Mouse (Mus musculus) left cerebral cortex, postnatal 14 days (tissue): ENCODE measurements around the gene Prr15l. TPM values are rescaled to one million over a fixed set of nuclear protein-coding genes. Genes with fewer than 3 reads are reported as not detected.

ENCODE experiments used
- DNase-seq, 2 experiments: peaks; one replicate each; pipeline ENCODE4 v3.0.0; 2021 to 2022; ENCODE audit warnings: low spot score in 2 of 2, mixed read lengths in 1 of 2
- intact Hi-C: fragments of 180-260 bp; cut with DNase I; formaldehyde crosslinking; loops from one replicate; pipeline ENCODE4 v1.15.1; 2025
- total RNA-seq, 2 experiments: library from RNA; stranded (reverse); gene quantifications; 2 replicates each; pipeline ENCODE4 v1.2.3; 2021

The Prr15l gene
- total RNA-seq, 2 experiments from 2014 or later, result not detected

- intact Hi-C loops, result no loop called here
Observed at GRCm38 (mm10) chr11:96970341-96970740, 42.4 kb downstream of the Prr15l start.

DNA sequence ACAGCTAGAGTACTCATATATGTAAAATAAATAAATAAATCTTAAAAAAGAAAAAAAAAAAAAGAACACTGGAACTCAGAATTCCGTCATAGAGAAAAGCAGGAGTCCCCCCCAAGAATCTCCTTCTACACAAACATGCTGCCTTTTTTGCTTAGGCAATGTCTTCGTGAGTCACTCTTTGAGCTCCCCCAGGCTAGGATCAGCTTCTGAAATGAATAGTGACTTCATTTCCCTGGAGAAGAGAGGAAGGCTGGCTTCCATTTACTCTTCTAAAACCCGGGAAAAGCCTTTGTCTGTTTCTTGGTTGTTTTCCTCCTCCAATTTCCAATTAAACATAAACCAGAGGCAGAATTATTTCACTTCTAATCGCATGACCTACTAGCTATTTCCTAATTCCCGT lies 45.0 kb downstream of the Prr15l start:
- intact Hi-C loops, result no loop called here
- no peak for DNase-seq

More at GRCm38 (mm10) chr11:96970341-96970740, 42.4 kb downstream of the Prr15l start:
- no peak for DNase-seq

DNA sequence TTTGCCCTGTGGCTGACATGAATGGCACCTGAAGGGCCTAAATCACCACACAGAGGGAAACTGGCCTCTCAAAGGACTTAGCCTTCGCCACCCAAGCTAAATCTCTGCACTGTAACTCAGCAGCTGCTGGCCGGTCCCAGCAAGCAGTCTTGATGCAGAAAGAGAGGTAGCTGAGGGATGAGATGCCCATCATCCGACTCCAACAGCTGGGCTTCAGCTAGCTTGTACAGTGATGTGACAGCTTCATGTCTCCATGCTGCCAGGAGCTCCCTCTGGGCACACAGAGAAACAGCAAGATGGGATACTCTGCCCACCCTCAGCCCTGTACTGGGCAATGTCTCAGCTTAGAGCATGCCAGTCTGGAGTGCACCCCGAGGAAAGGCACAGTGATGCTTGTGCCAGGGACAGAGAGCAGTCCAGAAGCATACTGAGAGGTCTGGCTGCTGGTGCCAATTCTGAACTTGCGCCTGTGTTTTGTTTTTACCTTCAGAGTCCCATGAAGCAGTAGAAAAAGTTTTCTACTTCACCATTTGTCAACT lies 45.6 kb downstream of the Prr15l start:
- DNase-seq, result no peak
- intact Hi-C loops, result no loop called here

GRCm38 (mm10) chr11:96974813-96975212 lies 46.9 kb downstream of the Prr15l start:
- DNase-seq, result no peak
- intact Hi-C loops, result loop anchor here (5.0 kb wide), 1 partner anchor 58 kb away; the partner anchor contains the start of gene Cdk5rap3

DNA sequence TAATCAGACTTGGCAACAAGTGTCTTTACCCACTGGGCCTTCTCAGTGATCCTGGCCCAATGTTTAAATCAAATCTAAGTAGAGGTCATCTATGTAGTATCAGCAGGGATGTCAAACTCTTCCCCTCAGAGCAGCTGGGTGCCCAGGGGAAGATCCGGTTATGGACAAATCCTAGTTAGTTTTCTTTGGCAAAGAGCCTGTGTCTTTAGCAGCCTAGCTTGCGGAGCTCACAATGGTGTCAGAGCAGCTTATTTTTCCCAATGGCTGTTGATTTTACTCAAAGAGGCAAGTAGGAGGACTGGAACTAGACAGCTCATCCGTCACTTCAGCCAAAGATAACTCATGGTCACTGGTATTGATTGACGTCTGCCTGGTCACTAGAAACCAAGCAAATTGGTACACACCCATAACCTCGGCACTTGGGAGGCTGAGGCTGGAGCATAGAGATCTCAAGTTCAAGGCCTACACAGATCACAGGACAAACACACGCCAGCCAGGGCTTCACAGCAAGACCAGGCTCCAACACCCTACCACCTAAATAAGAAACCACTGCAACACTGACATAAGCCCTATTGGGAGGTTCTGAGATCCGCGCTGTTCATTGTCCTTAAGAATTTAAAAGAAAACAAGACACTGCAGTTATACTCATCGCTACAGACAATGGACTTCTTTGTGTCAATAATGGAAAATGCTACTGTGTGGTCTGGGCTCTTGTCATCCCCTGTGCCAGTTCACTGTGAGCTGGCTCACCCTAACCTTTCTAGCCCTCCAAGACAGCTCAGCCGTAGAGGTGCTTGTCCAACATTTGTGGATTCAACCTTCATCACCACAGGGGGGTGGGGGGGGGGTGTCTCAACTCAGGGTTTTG lies 47.8 kb downstream of the Prr15l start:
- no peak for DNase-seq
- intact Hi-C loops, result loop anchor here (5.0 kb wide), 1 partner anchor 58 kb away; the partner anchor contains the start of gene Cdk5rap3

DNA sequence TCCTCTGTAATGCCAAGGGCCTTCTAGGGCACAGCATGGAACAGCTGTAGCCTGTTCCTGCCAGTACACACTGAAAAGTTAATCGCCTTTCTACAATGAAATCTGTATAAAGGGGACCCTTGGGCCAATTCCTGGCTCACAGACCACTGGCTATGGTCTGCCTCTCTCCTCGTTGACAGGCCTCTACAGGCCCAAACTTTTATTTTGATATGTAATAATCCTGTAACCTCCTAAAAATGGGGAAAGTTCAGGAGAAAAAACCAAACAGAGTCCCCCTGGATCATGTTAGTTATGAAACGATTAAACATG lies 48.4 kb downstream of the Prr15l start:
- intact Hi-C loops, result loop anchor here (5.0 kb wide), 1 partner anchor 59 kb away; the partner anchor contains the start of gene Cdk5rap3
- DNase-seq, result no peak

- intact Hi-C loops, result loop anchor here (5.0 kb wide), 1 partner anchor 60 kb away; the partner anchor contains the start of gene Cdk5rap3
- DNase-seq, result peak; percentile 72 to 79
Observed at GRCm38 (mm10) chr11:96976911-96977591, 49.1 kb downstream of the Prr15l start.

DNA sequence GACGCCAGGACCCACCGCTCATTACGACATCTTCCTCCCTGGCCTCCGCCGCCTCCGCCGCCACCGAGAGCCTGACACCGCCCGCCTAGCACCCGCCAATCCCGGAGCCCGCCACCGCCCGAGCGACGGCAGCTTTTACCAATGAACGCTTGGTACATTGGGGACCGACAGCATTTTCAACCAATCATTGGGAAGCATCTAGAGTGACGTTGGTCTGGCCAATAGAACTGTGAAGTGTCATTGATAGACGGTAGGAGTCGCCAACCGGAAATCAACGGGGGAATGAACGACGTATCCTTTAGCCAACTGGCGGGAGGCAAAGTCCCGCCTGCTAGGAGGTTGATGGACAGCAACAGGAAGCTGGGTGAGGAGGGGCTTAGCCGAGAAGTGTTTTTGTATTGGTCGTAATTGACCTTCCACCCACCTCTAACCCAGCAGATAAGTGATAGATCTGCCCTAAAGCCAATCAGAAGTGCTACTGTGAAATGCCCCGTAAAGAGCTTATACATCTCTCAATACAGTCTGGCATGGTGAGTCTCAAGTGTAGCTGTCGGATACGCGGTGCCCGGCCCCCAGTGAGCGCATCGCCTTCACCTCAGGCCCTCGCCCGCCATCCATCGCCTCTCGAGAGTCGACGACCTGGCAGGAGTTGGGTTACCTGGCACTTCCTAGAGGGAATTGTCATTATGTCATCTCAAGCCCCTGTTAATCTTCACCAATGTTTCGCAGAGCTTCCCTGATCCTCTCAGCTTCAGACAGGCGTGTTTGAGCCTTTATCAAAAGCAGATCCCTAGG lies 49.9 kb downstream of the Prr15l start:
- peak; percentile 99 to 100 for DNase-seq
- intact Hi-C loops, result loop anchor here (5.0 kb wide), 1 partner anchor 61 kb away; the partner anchor contains the start of gene Cdk5rap3

- no peak for DNase-seq
- intact Hi-C loops, result loop anchor here (5.0 kb wide), 1 partner anchor 61 kb away; the partner anchor contains the start of gene Cdk5rap3
Observed at GRCm38 (mm10) chr11:96978401-96979246, 50.7 kb downstream of the Prr15l start.

GRCm38 (mm10) chr11:96979329-96979728 lies 51.4 kb downstream of the Prr15l start:
- intact Hi-C loops, result loop anchor here (5.0 kb wide), 1 partner anchor 62 kb away; the partner anchor contains the start of gene Cdk5rap3
- DNase-seq, result no peak

DNA sequence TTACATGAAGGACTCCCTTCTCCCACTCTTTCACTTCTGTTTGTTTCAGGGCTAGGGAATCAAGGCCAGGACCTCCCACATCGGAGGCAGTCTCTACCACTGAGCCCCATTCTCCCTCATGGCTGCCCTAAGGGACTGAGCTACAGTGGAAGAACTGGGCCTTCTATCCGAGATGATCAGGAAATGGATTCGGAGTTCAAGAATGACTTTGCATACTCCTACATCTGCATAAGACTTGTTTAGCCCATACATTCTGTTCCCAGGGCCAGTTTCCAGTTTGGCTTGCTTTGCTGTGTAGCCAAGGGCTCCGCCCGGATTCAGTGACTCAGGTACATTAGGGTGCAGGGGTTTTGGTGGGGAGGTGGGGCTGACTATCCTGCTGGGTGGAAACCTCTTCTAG lies 52.1 kb downstream of the Prr15l start:
- intact Hi-C loops, result loop anchor here (5.0 kb wide), 1 partner anchor 172 kb away; the partner anchor contains the start of gene Tbkbp1
- no peak for DNase-seq

GRCm38 (mm10) chr11:96981461-96981860 lies 53.6 kb downstream of the Prr15l start:
- no peak for DNase-seq
- intact Hi-C loops, result loop anchor here (5.0 kb wide), 1 partner anchor 171 kb away; the partner anchor contains the start of gene Tbkbp1

GRCm38 (mm10) chr11:96982355-96982754 lies 54.5 kb downstream of the Prr15l start:
- intact Hi-C loops, result loop anchor here (1.0 to 5.0 kb wide), 2 partner anchors 44 to 170 kb away; partner anchors contain the start of gene Tbkbp1
- peak; percentile 78 to 80 for DNase-seq

GRCm38 (mm10) chr11:96982859-96983258 lies 55.0 kb downstream of the Prr15l start, which contains the start of gene Sp2:
Sp2 (minus strand) TSS chr11:96982959.
- intact Hi-C loops, result loop anchor here (1.0 to 5.0 kb wide), 2 partner anchors 43 to 169 kb away; partner anchors contain the start of gene Tbkbp1
- DNase-seq, result no peak

- DNase-seq, result no peak
- intact Hi-C loops, result loop anchor here (5.0 kb wide), 1 partner anchor 167 kb away; the partner anchor contains the start of gene Tbkbp1
Observed at GRCm38 (mm10) chr11:96984903-96985302, 57.0 kb downstream of the Prr15l start.

GRCm38 (mm10) chr11:96986463-96986862 lies 58.6 kb downstream of the Prr15l start:
- DNase-seq, result no peak
- intact Hi-C loops, result no loop called here
